Mouse (Mus musculus) cerebellum, adult 8-10 months (tissue): Measurements from ENCODE around the gene C2cd2.
"Not testable (repeated sequence)": the region's sequence is repeated elsewhere in the genome, so short reads cannot be mapped to it uniquely, and the experiment has no call there.

ENCODE experiments used
- DNase-seq: peaks from one replicate; pipeline ENCODE4 v3.0.0; 2022

C2cd2 gene

GRCm38 (mm10) chr16:97962151-97962948, at the start of gene C2cd2, which contains the start of gene Zbtb21:
Gene C2cd2, minus strand, starts transcription at chr16:97962598.
Gene Zbtb21, minus strand, starts transcription at chr16:97962622.
- DNase-seq = peak; percentile 98

GRCm38 (mm10) chr16:97997383-97997731, 35.0 kb upstream of the C2cd2 start:
- not testable (repeated sequence) for DNase-seq

GRCm38 (mm10) chr16:97996616-97997382, 34.4 kb upstream of the C2cd2 start, which contains the start of gene B230307C23Rik:
Gene B230307C23Rik, plus strand, starts transcription at chr16:97997315.
- peak; percentile 71 for DNase-seq

- DNase-seq = no peak
Measured at GRCm38 (mm10) chr16:97995849-97996615, 33.6 kb upstream of the C2cd2 start.

GRCm38 (mm10) chr16:97992477-97992876, 30.1 kb upstream of the C2cd2 start:
- DNase-seq = not testable (repeated sequence)

- no peak for DNase-seq
Measured at GRCm38 (mm10) chr16:97991517-97991916, 29.1 kb upstream of the C2cd2 start.

- no peak for DNase-seq
Measured at GRCm38 (mm10) chr16:97984589-97984988, 22.2 kb upstream of the C2cd2 start.

GRCm38 (mm10) chr16:97981362-97981761, 19.0 kb upstream of the C2cd2 start:
- DNase-seq = no peak

GRCm38 (mm10) chr16:97977722-97978121, 15.3 kb upstream of the C2cd2 start:
- no peak for DNase-seq

GRCm38 (mm10) chr16:97977277-97977676, 14.9 kb upstream of the C2cd2 start:
- no peak for DNase-seq

- no peak for DNase-seq
Measured at GRCm38 (mm10) chr16:97963956-97964540, 1.6 kb upstream of the C2cd2 start.

- no peak for DNase-seq
Measured at GRCm38 (mm10) chr16:97961381-97962150, 832 bp downstream of the C2cd2 start.

- no peak for DNase-seq
Measured at GRCm38 (mm10) chr16:97960348-97960747, 2.0 kb downstream of the C2cd2 start.

GRCm38 (mm10) chr16:97958401-97958973, 3.9 kb downstream of the C2cd2 start:
- DNase-seq = no peak

- no peak for DNase-seq
Measured at GRCm38 (mm10) chr16:97957626-97958025, 4.8 kb downstream of the C2cd2 start.

GRCm38 (mm10) chr16:97956011-97956410, 6.4 kb downstream of the C2cd2 start:
- DNase-seq = no peak

- no peak for DNase-seq
Measured at GRCm38 (mm10) chr16:97953300-97953699, 9.1 kb downstream of the C2cd2 start.

- no peak for DNase-seq
Measured at GRCm38 (mm10) chr16:97952801-97953200, 9.6 kb downstream of the C2cd2 start.

- no peak for DNase-seq
Measured at GRCm38 (mm10) chr16:97952371-97952770, 10.0 kb downstream of the C2cd2 start.

- DNase-seq = no peak
Measured at GRCm38 (mm10) chr16:97950061-97950460, 12.3 kb downstream of the C2cd2 start.

GRCm38 (mm10) chr16:97948836-97949235, 13.6 kb downstream of the C2cd2 start:
- no peak for DNase-seq

GRCm38 (mm10) chr16:97946993-97947392, 15.4 kb downstream of the C2cd2 start:
- DNase-seq = not testable (repeated sequence)
